Mouse (Mus musculus): Measurements from ENCODE around the gene Rbm20.
A peak's percentile ranks its signal among the peaks of the same experiment; 100 is the strongest.

DNA sequence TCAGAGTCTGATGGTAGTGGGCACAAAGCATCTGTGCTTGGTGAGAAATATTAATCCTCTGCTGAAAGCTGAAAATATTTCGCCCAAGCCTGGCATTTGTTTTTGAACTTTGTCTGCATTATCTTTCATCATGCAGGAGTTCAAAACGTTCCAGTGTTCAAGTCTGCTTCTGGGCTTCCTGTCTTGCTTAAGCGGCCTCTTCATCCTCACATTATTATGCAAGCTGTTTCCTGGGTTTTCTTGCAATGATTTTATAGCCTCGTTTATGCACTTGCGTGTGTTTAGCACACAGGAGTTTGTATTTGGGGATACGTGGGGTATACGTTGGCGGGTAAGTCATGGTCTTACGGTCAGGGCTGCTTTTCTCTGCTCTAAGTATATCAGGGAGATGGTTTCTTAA lies 211.2 kb downstream of the Rbm20 start:
- TF ChIP-seq POLR2A (IDR thresholded peaks at IDR 0.05; ENCODE audit: control insufficient read depth in 1 of 2, insufficient read depth in 1 of 2, low read depth in 1 of 2, low read length in 2 of 2, poor library complexity in 1 of 2) (no peak), MYC (IDR thresholded peaks at IDR 0.05; ENCODE audit: low read depth, low read length) (0 out of 2 replicates have a peak, but pooled peaks have one; percentile 29), MEF2A (IDR thresholded peaks at IDR 0.05; ENCODE audit: extremely low read depth, insufficient replicate concordance, low read depth, low read length, poor library complexity, severe bottlenecking) (no peak), GATA1 (IDR thresholded peaks at IDR 0.05; ENCODE audit: low read depth, low read length) (no peak)

Measured in MEL (cell line).